Mouse (Mus musculus) CD4-positive naive resting alpha-beta T cell, adult 76 days (primary cell): Measurements from ENCODE around the gene Lao1. TPM values are rescaled to one million over a fixed set of nuclear protein-coding genes. Genes with fewer than 3 reads are reported as not detected.

ENCODE experiments used
- total RNA-seq: library from RNA; stranded (reverse); gene quantifications from one replicate; pipeline ENCODE4 v1.2.4, GENCODE M21; 2023

The Lao1 gene
- not detected for total RNA-seq

GRCm38 (mm10) chr4:118961141-118961628 lies at the start of gene Lao1:
Gene Lao1, plus strand, starts transcription at chr4:118961578.

GRCm38 (mm10) chr4:118917365-118917764 lies 44.0 kb upstream of the Lao1 start, which contains the start of gene Olfr1329:
Gene Olfr1329, minus strand, starts transcription at chr4:118917465.

GRCm38 (mm10) chr4:118938512-118938911 lies 22.9 kb upstream of the Lao1 start, which contains the start of gene Olfr1328:
Gene Olfr1328, minus strand, starts transcription at chr4:118938612.

Other genes with a start within 250 kb of the Lao1 start
- not detected for gene Olfr1340, start 241.4 kb upstream of the Lao1 start, total RNA-seq
- not detected for gene Olfr1339, start 229.4 kb upstream of the Lao1 start, total RNA-seq
- not detected for gene Olfr1338, start 202.8 kb upstream of the Lao1 start, total RNA-seq
- not detected for gene Olfr1337, start 179.0 kb upstream of the Lao1 start, total RNA-seq
- not detected for gene Olfr1335, start 151.6 kb upstream of the Lao1 start, total RNA-seq
- not detected for gene Olfr1333, start 125.3 kb upstream of the Lao1 start, total RNA-seq
- gene Olfr1331, start 96.9 kb upstream of the Lao1 start, total RNA-seq: not detected
- gene Olfr1330, start 73.0 kb upstream of the Lao1 start, total RNA-seq: not detected
- gene Olfr1329, start 44.1 kb upstream of the Lao1 start, total RNA-seq: not detected
- gene Olfr1328, start 23.0 kb upstream of the Lao1 start, total RNA-seq: not detected
- gene Slc2a1, start 147.1 kb downstream of the Lao1 start, total RNA-seq: 41.3 TPM
- gene Zfp691, start 212.6 kb downstream of the Lao1 start, total RNA-seq: 4.4 TPM
- 3.5 TPM for gene Ermap, start 228.4 kb downstream of the Lao1 start, total RNA-seq
- 16.6 TPM for gene Svbp, start 233.7 kb downstream of the Lao1 start, total RNA-seq